Mouse (Mus musculus) embryonic fibroblast, embryonic 13.5 days (primary cell): Measurements from ENCODE around the gene Prkd2. TPM values are rescaled to one million over a fixed set of nuclear protein-coding genes. Genes with fewer than 3 reads are reported as not detected.

Experiments
- H3K27ac ChIP-seq: 2 replicates; pipeline ENCODE4 v1.5.1; 2012; ENCODE audit warnings: low read length, control low read depth, inconsistent platforms; ENCODE audit not compliant: insufficient read depth
- H3K4me1 ChIP-seq: 2 replicates; pipeline ENCODE4 v1.6.1; 2011; ENCODE audit warnings: low read length; ENCODE audit not compliant: control insufficient read depth, insufficient read depth
- H3K4me3 ChIP-seq: 2 replicates; pipeline ENCODE4 v1.5.1; 2011; ENCODE audit warnings: mild to moderate bottlenecking, control low read depth, low read length; ENCODE audit not compliant: insufficient read depth
- CTCF ChIP-seq: IDR thresholded peaks from 2 replicates; pipeline ENCODE4 v1.5.1; 2011; ENCODE audit warnings: mild to moderate bottlenecking, control low read depth, low read length, moderate library complexity, borderline replicate concordance; ENCODE audit not compliant: insufficient read depth
- POLR2A ChIP-seq: IDR thresholded peaks from 2 replicates; pipeline ENCODE4 v1.6.1; 2011; ENCODE audit warnings: low read depth, mild to moderate bottlenecking, control low read depth, low read length, moderate library complexity
- polyA plus RNA-seq: library from polyadenylated mRNA; stranded (reverse); fragments of >200 nt; gene quantifications from 2 replicates; pipeline ENCODE4 v1.2.4, GENCODE M21; 2011; ENCODE audit warnings: low read depth; ENCODE audit not compliant: missing spikeins, insufficient read length

The Prkd2 gene
- polyA plus RNA-seq, 1 experiment = 17.8 TPM

GRCm38 (mm10) chr7:16914453-16915343 lies 72.0 kb downstream of the Prkd2 start:
- Histone ChIP-seq H3K4me1 (peaks cover 10% of the 10 kb centered on the region), H3K4me3 (no peak overlapping the region), H3K27ac (no peak overlapping the region)
- TF ChIP-seq POLR2A = no peak
- no peak for TF ChIP-seq CTCF

DNA sequence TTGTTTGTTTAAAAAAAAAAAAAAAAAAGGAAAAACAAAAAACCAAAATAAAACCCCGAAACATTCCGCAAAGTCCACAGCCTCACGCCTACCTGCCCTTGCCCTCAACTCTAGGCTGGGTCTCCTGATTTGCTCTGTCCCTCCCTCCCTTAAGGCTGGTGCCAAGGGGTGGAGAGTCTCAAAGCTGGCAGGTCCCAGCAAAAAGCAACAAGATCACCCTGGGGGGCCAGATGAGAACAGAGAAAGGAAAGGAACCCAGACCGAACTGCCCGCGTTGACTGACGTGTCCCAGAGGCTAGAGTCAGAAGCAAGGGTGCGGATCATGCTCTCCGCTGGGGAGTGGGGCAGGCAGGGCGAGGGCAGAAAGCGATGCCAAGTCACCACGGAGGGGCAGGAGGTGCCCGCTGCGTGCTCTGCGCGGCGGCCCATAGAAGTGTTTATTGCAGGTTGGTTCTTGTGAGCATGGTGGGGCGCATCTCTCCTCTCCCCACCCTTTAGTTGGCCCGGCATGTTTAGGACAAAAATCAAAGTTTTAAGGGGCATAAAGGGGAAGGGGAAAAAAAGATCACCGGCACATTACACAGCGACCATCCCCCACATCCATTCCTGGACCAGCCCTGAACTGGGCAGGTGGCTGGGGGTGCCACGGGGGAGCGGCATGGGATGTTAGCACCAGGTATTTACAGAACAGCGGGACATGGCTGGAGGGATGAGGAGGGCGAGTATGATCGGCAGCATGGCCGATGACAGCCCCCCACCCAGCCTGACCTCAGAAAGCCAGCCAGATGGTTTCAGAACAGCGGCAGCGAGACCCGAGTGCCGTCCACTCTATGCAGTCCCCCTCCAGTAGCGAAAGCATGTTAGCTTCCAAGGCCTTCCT lies 73.0 kb downstream of the Prkd2 start:
- Histone ChIP-seq H3K27ac (no peak overlapping the region), H3K4me3 (no peak overlapping the region), H3K4me1 (peaks cover 8% of the 10 kb centered on the region)
- TF ChIP-seq CTCF (no peak), POLR2A (no peak)

- TF ChIP-seq CTCF (no peak), POLR2A (no peak)
- Histone ChIP-seq H3K4me3 (no peak overlapping the region), H3K4me1 (peaks cover 11% of the 10 kb centered on the region), H3K27ac (no peak overlapping the region)
Measured at GRCm38 (mm10) chr7:16916342-16917265, 73.9 kb downstream of the Prkd2 start.

- peaks cover 11% of the 10 kb centered on the region; the same call in 1 of the 2 replicates for H3K4me1 ChIP-seq
- H3K27ac ChIP-seq = no peak overlapping the region
- no peak overlapping the region for H3K4me3 ChIP-seq
- no peak for TF ChIP-seq CTCF
- no peak for TF ChIP-seq POLR2A
Measured at GRCm38 (mm10) chr7:16917447-16917846, 74.7 kb downstream of the Prkd2 start.

GRCm38 (mm10) chr7:16918014-16918413 lies 75.3 kb downstream of the Prkd2 start:
- H3K4me3 ChIP-seq = no peak overlapping the region
- peaks cover 11% of the 10 kb centered on the region; the same call in 1 of the 2 replicates for H3K4me1 ChIP-seq
- no peak overlapping the region for H3K27ac ChIP-seq
- TF ChIP-seq CTCF (no peak), POLR2A (no peak)

- no peak overlapping the region for H3K4me3 ChIP-seq
- H3K4me1 ChIP-seq = peaks cover 11% of the 10 kb centered on the region; the same call in 1 of the 2 replicates
- H3K27ac ChIP-seq = no peak overlapping the region
- TF ChIP-seq CTCF (no peak), POLR2A (no peak)
Measured at GRCm38 (mm10) chr7:16918670-16919069, 76.0 kb downstream of the Prkd2 start.

DNA sequence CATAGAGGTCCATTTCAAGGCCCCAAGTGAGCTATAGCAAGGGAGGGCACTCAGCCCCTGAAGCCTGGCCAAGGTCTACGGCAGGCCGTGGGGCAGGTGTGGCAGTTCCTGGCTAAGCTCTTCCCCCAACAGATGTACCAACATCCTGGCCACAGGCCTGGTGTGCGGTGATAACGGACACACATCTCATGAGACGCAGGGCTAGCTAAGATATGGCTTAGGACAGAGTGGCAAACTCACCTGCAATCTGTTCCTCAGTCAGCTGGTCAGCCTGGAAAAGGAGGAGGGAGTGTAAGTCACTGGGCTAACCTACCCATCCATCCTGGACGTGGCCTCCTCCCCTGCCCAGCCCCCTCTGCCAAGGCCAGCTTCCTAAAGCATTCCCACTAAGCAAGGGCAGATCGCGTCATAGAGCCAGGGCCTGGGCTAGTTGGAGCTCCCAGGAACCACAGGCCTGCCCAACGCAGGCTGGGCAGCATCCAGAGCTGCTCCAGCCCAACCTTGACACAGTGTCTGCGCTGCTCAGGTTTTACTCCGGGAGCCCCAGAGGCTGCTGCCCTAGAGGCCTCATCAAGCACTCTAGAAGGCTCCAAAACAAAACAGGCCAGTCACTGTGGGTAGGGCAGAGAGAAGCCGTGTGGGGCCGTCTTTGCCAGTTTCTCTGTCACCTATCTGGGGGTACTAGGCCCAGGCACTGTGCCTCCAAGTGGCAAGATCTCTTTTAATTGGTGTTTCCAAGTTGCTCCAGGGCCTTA lies 76.9 kb downstream of the Prkd2 start:
- H3K4me3 ChIP-seq = no peak overlapping the region
- peaks cover 11% of the 10 kb centered on the region; the same call in 1 of the 2 replicates for H3K4me1 ChIP-seq
- TF ChIP-seq POLR2A (no peak), CTCF (no peak)
- no peak overlapping the region for H3K27ac ChIP-seq

Other genes with a start within 250 kb of the Prkd2 start
- gene Arhgap35, start 227.9 kb upstream of the Prkd2 start, polyA plus RNA-seq = 68.4 and 71.0 TPM in 2 replicates
- not detected in 2 replicates for gene Ceacam15, start 167.2 kb upstream of the Prkd2 start, polyA plus RNA-seq
- not detected in 2 replicates for gene Ceacam9, start 121.0 kb upstream of the Prkd2 start, polyA plus RNA-seq
- gene Ap2s1, start 104.5 kb upstream of the Prkd2 start, polyA plus RNA-seq = 118 and 124 TPM in 2 replicates
- gene Slc1a5, start 61.6 kb upstream of the Prkd2 start, polyA plus RNA-seq = 47.9 and 74.5 TPM in 2 replicates
- 58.4 and 67.1 TPM in 2 replicates for gene Strn4, start 27.0 kb upstream of the Prkd2 start, polyA plus RNA-seq
- 21.0 and 25.2 TPM in 2 replicates for gene Fkrp, start 26.2 kb upstream of the Prkd2 start, polyA plus RNA-seq
- 34.8 and 37.3 TPM in 2 replicates for gene Dact3, start 32.4 kb downstream of the Prkd2 start, polyA plus RNA-seq
- 24.1 and 24.7 TPM in 2 replicates for gene Gng8, start 48.9 kb downstream of the Prkd2 start, polyA plus RNA-seq
- gene Ptgir, start 63.6 kb downstream of the Prkd2 start, polyA plus RNA-seq = 1.4 and 1.6 TPM in 2 replicates
- 520 and 588 TPM in 2 replicates for gene Calm3, start 81.2 kb downstream of the Prkd2 start, polyA plus RNA-seq
- gene Pnmal2, start 101.8 kb downstream of the Prkd2 start, polyA plus RNA-seq = 0.73 and 1.3 TPM in 2 replicates
- not detected in 2 replicates for gene Pnmal1, start 116.8 kb downstream of the Prkd2 start, polyA plus RNA-seq
- not detected in 2 replicates for gene Gm42372, start 140.2 kb downstream of the Prkd2 start, polyA plus RNA-seq
- 9.4 and 15.0 TPM in 2 replicates for gene Ccdc8, start 149.8 kb downstream of the Prkd2 start, polyA plus RNA-seq
- gene Ppp5c, start 185.0 kb downstream of the Prkd2 start, polyA plus RNA-seq = 63.2 and 72.7 TPM in 2 replicates
- gene Hif3a, start 219.5 kb downstream of the Prkd2 start, polyA plus RNA-seq = 0.16 TPM in 1 of 2 replicates, not detected in the other
- gene Psg16, start 231.1 kb downstream of the Prkd2 start, polyA plus RNA-seq = 0.12 TPM in 1 of 2 replicates, not detected in the other